Mouse (Mus musculus) G1E (cell line): ENCODE data around the gene Cadm2. TPM values are rescaled to one million over a fixed set of nuclear protein-coding genes. Genes with fewer than 3 reads are reported as not detected.

Experiments
- ATAC-seq: 2 replicates; pipeline ENCODE4 v1.8.0; 2016; ENCODE audit warnings: mild to moderate bottlenecking; ENCODE audit not compliant: insufficient number of reproducible peaks, poor library complexity, low FRiP score, severe bottlenecking; ENCODE audit errors: extremely low read depth
- DNase-seq: peaks from one replicate; pipeline ENCODE4 v3.0.0; 2012; ENCODE audit warnings: low spot score
- H3K27me3 ChIP-seq: 2 replicates; pipeline ENCODE4 v1.6.1; 2012; ENCODE audit warnings: mild to moderate bottlenecking, low read length, inconsistent platforms; ENCODE audit not compliant: insufficient read depth
- H3K36me3 ChIP-seq: replicated peaks from 2 replicates; pipeline ENCODE3; 2012; ENCODE audit warnings: mild to moderate bottlenecking, inconsistent platforms
- H3K4me1 ChIP-seq: 2 replicates; pipeline ENCODE4 v1.6.1; 2012; ENCODE audit warnings: low read depth, low read length, inconsistent platforms, mixed read lengths; ENCODE audit not compliant: insufficient read depth
- H3K4me3 ChIP-seq: 2 replicates; pipeline ENCODE4 v1.5.1; 2012; ENCODE audit warnings: low read depth, mild to moderate bottlenecking, inconsistent platforms, low read length, moderate library complexity, mixed read lengths
- H3K9me3 ChIP-seq: replicated peaks from 2 replicates; pipeline ENCODE4 v1.6.1; 2012; ENCODE audit warnings: inconsistent platforms
- CTCF ChIP-seq: IDR thresholded peaks from 2 replicates; pipeline ENCODE4 v1.5.1; 2012; ENCODE audit warnings: low read depth, low read length, inconsistent platforms, mixed read lengths
- GATA1 ChIP-seq: IDR thresholded peaks from 2 replicates; pipeline ENCODE4 v1.6.1; 2012; ENCODE audit warnings: borderline replicate concordance, low read length, inconsistent platforms, mixed read lengths
- GATA2 ChIP-seq: IDR thresholded peaks from 2 replicates; pipeline ENCODE4 v1.6.1; 2012; ENCODE audit warnings: low read depth, low read length, inconsistent platforms, borderline replicate concordance
- POLR2AphosphoS5 ChIP-seq: IDR thresholded peaks from 2 replicates; pipeline ENCODE4 v1.6.1; 2012; ENCODE audit warnings: low read depth, low read length, inconsistent platforms; ENCODE audit not compliant: insufficient replicate concordance
- TAL1 ChIP-seq: conservative IDR thresholded peaks from 2 replicates; pipeline ENCODE4 v1.6.1; 2012; ENCODE audit warnings: low read depth, low read length, inconsistent platforms, mixed read lengths
- polyA plus RNA-seq: library from polyadenylated mRNA; stranded (reverse); fragments of >175 nt; gene quantifications from 2 replicates; pipeline ENCODE4 v1.2.3, GENCODE M21; 2012
- total RNA-seq, 2 experiments: library from RNA; stranded (forward) in 1 of 2; stranded (reverse) in 1 of 2; fragments of 200-1000 nt in 1 of 2; fragments of >200 nt in 1 of 2; fragmentation: Nextera tagmentation in 1 of 2; gene quantifications; 2 replicates each; pipeline ENCODE4 v1.2.3; 2014 to 2017

The Cadm2 gene
- total and polyA plus RNA-seq, 3 experiments = 0.05 TPM; not detected in 2

DNA sequence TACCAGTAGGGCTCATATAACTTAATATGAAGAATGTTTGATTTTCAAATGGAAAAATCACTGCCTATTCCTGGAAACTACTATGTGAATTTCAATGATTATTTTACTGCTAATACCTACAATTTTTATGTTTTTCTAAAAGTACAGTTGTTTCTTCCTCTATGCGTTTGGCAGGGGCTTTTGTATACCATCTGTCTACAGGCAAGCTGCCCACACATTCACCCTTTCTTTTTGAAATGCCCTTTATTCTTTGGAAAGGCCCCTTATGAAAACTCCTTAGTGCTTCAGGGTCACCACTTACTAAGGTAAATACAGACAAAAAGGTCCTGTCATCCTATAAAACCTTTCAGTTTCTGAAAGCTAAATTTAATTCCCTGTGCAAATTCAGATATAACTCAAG, 195.3 kb downstream of the Cadm2 start:
- Histone ChIP-seq H3K4me1 (no peaks in the 10 kb centered on the region), H3K9me3 (no peaks in the 10 kb centered on the region), H3K27me3 (no peaks in the 10 kb centered on the region), H3K4me3 (no peak overlapping the region), H3K36me3 (no peaks in the 10 kb centered on the region)
- no peak for TF ChIP-seq GATA1
- TF ChIP-seq TAL1 = no peak
- DNase-seq (no peak), ATAC-seq (no peak)

DNA sequence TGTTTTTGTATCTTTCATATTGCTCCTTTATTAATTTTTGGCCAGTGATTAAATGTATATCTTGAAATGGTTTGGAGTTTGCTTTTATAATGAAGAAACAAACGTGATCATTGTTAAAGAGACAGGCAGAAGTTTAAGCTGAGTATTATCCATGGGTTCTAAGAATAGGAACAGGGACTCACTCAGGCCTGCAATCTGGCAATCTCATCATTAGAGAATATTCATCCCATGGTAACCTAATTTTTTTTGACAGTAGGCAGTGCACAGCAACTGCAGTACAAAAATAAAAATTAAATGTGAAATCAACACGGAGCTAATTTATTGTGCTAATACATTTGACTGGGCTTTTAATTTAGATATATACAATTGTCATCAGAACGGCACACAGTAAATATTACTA, 209.8 kb downstream of the Cadm2 start:
- Histone ChIP-seq H3K27me3 (no peaks in the 10 kb centered on the region), H3K4me3 (no peak overlapping the region), H3K36me3 (no peaks in the 10 kb centered on the region), H3K9me3 (no peaks in the 10 kb centered on the region), H3K4me1 (no peaks in the 10 kb centered on the region)
- TF ChIP-seq TAL1 (no peak), POLR2AphosphoS5 (no peak), GATA2 (no peak), GATA1 (no peak), CTCF (no peak)
- DNase-seq = no peak
- ATAC-seq = no peak

DNA sequence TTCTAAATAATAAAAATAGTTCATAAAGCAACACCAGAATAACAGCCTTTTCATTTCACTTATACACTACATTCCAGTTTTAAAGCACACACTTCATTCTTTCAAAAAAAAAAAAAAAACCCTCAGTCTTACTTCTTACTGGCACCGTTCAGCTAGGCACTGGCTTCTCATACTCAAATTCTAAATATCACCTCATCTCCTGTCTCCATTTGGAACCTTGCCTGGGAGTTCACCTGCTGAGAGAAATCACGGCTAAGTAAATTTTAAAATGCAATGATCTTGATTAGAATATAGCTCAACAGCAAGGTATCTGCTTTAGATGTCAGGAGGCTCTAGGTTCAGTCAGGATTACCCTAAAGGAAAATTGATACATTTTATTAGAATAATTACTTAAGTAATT, 210.2 kb downstream of the Cadm2 start:
- H3K36me3 ChIP-seq = no peaks in the 10 kb centered on the region
- no peak overlapping the region for H3K4me3 ChIP-seq
- ATAC-seq (no peak), DNase-seq (no peak)
- no peaks in the 10 kb centered on the region for H3K9me3 ChIP-seq
- no peaks in the 10 kb centered on the region for H3K4me1 ChIP-seq
- no peak for TF ChIP-seq CTCF
- no peak for TF ChIP-seq POLR2AphosphoS5
- no peak for TF ChIP-seq GATA2
- no peak for TF ChIP-seq TAL1
- TF ChIP-seq GATA1 = no peak
- no peaks in the 10 kb centered on the region for H3K27me3 ChIP-seq

DNA sequence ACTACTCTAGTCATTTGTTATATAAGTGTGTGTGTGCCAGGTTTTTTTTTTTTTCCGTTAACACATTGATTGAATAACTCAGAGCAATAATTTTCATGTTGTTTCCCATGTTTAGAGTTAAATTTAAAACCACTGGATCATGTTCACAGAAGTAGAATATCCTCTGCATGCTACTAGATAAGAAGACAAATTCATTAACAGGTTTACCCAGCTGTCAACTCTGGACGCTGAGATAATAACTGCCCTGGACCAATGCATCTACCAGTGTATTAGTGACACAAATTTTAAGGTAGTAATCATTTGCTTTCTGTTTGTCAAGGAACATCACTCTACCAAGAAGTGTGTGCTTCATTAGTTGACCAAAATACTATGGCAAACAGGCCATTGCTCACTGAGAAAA, 253.0 kb downstream of the Cadm2 start:
- Histone ChIP-seq H3K4me3 (no peak overlapping the region), H3K27me3 (no peaks in the 10 kb centered on the region), H3K36me3 (no peaks in the 10 kb centered on the region), H3K4me1 (no peaks in the 10 kb centered on the region), H3K9me3 (no peaks in the 10 kb centered on the region)
- ATAC-seq (no peak), DNase-seq (no peak)
- TF ChIP-seq TAL1 = no peak
- no peak for TF ChIP-seq POLR2AphosphoS5
- no peak for TF ChIP-seq GATA2
- no peak for TF ChIP-seq GATA1
- TF ChIP-seq CTCF = no peak

DNA sequence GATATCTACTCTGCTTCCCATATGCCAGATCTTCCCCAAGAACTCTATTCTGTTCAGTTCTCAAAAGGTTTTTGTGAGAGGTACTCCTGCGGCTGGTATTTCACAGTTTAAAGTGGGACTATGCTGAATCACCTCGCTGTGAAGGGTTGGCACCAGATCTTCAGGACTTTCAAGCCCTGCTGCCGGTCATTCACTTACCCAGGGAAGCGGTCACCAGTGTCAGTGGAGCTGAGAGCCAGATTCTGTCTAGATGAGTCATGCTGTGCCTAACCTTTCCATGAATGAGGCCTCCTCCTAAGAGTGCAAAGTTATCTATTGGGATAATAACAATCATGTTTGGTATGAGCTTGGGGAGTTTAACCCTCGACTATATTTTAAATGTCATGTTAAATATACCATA, 272.7 kb downstream of the Cadm2 start:
- TF ChIP-seq TAL1 (no peak), POLR2AphosphoS5 (no peak), CTCF (no peak), GATA1 (no peak), GATA2 (no peak)
- H3K4me1 ChIP-seq = no peaks in the 10 kb centered on the region
- no peak overlapping the region for H3K4me3 ChIP-seq
- 0 out of 2 replicates have a peak, but pooled peaks cover 7% of the 10 kb centered on the region for H3K9me3 ChIP-seq
- no peaks in the 10 kb centered on the region for H3K36me3 ChIP-seq
- no peaks in the 10 kb centered on the region for H3K27me3 ChIP-seq
- no peak for ATAC-seq
- DNase-seq = no peak

GRCm38 (mm10) chr16:67347561-67347960, 273.1 kb downstream of the Cadm2 start:
- H3K9me3 ChIP-seq = 0 out of 2 replicates have a peak, but pooled peaks cover 7% of the 10 kb centered on the region
- no peak overlapping the region for H3K4me3 ChIP-seq
- no peaks in the 10 kb centered on the region for H3K27me3 ChIP-seq
- no peaks in the 10 kb centered on the region for H3K4me1 ChIP-seq
- no peaks in the 10 kb centered on the region for H3K36me3 ChIP-seq
- DNase-seq = no peak
- no peak for TF ChIP-seq POLR2AphosphoS5
- TF ChIP-seq CTCF = no peak
- no peak for TF ChIP-seq TAL1
- ATAC-seq = no peak

- TF ChIP-seq TAL1 (no peak), CTCF (no peak)
- no peak for DNase-seq
- no peaks in the 10 kb centered on the region for H3K36me3 ChIP-seq
Observed at GRCm38 (mm10) chr16:67346621-67347290, 274.0 kb downstream of the Cadm2 start.

More at GRCm38 (mm10) chr16:67346621-67347290, 274.0 kb downstream of the Cadm2 start:
- no peak for ATAC-seq
- Histone ChIP-seq H3K4me1 (no peaks in the 10 kb centered on the region), H3K4me3 (no peak overlapping the region), H3K27me3 (no peaks in the 10 kb centered on the region), H3K9me3 (0 out of 2 replicates have a peak, but pooled peaks cover 7% of the 10 kb centered on the region)
